Mouse (Mus musculus) T-cell, adult 2 months (primary cell): ENCODE measurements around the gene 9330182O14Rik.

Source experiments
- DNase-seq: peaks from one replicate; pipeline ENCODE4 v3.0.0; 2022; ENCODE audit warnings: low spot score

Gene 9330182O14Rik

GRCm38 (mm10) chr15:40134152-40134792 lies at the start of gene 9330182O14Rik:
Gene 9330182O14Rik (plus strand): TSS chr15:40134365.
- no peak for DNase-seq

- DNase-seq = no peak
Measured at GRCm38 (mm10) chr15:40103304-40103703, 30.9 kb upstream of the 9330182O14Rik start.

GRCm38 (mm10) chr15:40105712-40106111 lies 28.5 kb upstream of the 9330182O14Rik start:
- DNase-seq = no peak

- DNase-seq = no peak
Measured at GRCm38 (mm10) chr15:40113888-40114576, 20.1 kb upstream of the 9330182O14Rik start.

GRCm38 (mm10) chr15:40114600-40115271 lies 19.4 kb upstream of the 9330182O14Rik start:
- no peak for DNase-seq

GRCm38 (mm10) chr15:40116396-40116795 lies 17.8 kb upstream of the 9330182O14Rik start:
- DNase-seq = no peak

- DNase-seq = no peak
Measured at GRCm38 (mm10) chr15:40124211-40124953, 9.8 kb upstream of the 9330182O14Rik start.

GRCm38 (mm10) chr15:40129496-40129895 lies 4.7 kb upstream of the 9330182O14Rik start:
- DNase-seq = no peak

GRCm38 (mm10) chr15:40130880-40131478 lies 3.2 kb upstream of the 9330182O14Rik start:
- peak; percentile 48 for DNase-seq

- no peak for DNase-seq
Measured at GRCm38 (mm10) chr15:40132408-40132807, 1.8 kb upstream of the 9330182O14Rik start.

GRCm38 (mm10) chr15:40144221-40144620 lies 10.1 kb downstream of the 9330182O14Rik start:
- DNase-seq = no peak

- DNase-seq = no peak
Measured at GRCm38 (mm10) chr15:40157683-40158082, 23.5 kb downstream of the 9330182O14Rik start.

- DNase-seq = no peak
Measured at GRCm38 (mm10) chr15:40166560-40167275, 32.6 kb downstream of the 9330182O14Rik start.

GRCm38 (mm10) chr15:40167276-40168139 lies 33.3 kb downstream of the 9330182O14Rik start:
- no peak for DNase-seq

- no peak for DNase-seq
Measured at GRCm38 (mm10) chr15:40168140-40168688, 34.0 kb downstream of the 9330182O14Rik start.

- no peak for DNase-seq
Measured at GRCm38 (mm10) chr15:40169061-40169460, 34.9 kb downstream of the 9330182O14Rik start.

- DNase-seq = no peak
Measured at GRCm38 (mm10) chr15:40169705-40170104, 35.5 kb downstream of the 9330182O14Rik start.

- no peak for DNase-seq
Measured at GRCm38 (mm10) chr15:40179423-40179822, 45.3 kb downstream of the 9330182O14Rik start.

GRCm38 (mm10) chr15:40187017-40187416 lies 52.9 kb downstream of the 9330182O14Rik start:
- DNase-seq = no peak
